Mouse (Mus musculus): Measurements from ENCODE around the gene Tmed4.
"Not testable (repeated sequence)": the region's sequence is repeated elsewhere in the genome, so short reads cannot be mapped to it uniquely, and the experiment has no call there.

Gene Tmed4

DNA sequence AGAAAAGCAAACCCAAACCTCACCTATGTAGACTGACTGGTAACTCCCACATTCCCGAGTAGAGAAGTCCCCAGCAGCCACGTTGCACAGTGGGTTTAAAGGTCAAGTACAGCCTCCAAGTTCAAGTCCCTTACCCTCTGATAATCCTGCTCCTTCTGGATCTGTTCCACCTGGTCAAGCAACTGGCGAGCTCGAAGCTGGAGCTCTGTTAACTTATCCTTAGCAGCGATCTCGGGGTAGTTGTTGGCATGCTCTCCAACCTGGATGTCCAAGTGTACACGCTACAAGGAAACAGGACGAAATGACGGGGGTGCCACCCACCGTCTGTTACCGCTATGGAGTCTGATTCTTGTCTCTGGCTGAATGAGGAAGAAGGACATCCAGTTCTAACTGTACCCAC is 1.1 kb downstream of the Tmed4 start:
- no peak for DNase-seq (ENCODE audit: low read depth, low spot score)

DNA sequence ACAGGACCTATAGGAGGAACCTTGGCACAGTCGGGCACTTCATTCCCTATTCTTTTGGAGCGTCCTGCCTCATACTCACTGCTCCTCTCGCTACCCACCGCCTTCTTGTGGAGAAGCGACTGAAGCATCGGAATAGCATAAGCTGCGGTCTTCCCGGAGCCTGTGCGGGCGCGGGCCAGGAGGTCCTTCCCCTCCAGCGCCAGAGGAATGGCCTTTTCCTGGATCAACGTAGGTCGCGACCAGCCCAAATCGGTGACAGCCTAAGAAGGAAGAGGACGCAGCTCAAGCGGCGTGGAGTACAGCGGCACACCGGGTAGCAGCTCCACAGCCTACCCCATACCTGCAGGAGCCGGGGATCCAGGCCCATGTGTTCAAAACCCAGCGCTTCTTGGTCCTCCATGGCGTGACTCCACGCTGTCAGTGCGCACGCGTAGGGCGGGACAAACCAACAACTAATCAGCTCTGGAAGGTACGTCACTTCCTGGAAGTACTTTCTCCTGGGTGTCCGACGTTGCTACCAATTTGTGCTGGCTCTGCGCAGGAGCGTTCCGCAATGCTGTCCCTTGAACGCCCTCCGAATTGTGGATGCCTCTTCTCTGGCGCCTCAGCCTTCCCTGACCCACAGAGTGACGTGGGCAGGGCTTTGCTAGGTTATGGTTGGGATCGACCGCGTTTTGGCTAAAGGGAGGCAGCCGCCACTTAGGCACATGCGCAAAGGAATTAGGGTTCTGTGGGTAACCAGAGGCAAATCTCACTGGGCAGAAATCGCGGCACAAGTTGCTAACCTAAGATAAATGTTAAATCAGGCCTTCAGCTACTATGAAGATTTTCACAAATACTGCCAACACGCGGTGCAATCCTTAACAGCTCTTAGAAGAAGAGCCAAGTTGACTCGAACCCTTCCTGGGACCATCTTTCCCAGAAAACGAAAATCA is 7.1 kb downstream of the Tmed4 start, which contains the start of gene Ddx56:
Gene Ddx56, minus strand, starts transcription at position 453 of the 935 bp plus-strand sequence.
- DNase-seq (ENCODE audit: low read depth, low spot score), result peak; percentile 97

GRCm38 (mm10) chr11:6266621-6267020 is 8.0 kb downstream of the Tmed4 start:
- no peak for DNase-seq (ENCODE audit: low read depth, low spot score)

DNA sequence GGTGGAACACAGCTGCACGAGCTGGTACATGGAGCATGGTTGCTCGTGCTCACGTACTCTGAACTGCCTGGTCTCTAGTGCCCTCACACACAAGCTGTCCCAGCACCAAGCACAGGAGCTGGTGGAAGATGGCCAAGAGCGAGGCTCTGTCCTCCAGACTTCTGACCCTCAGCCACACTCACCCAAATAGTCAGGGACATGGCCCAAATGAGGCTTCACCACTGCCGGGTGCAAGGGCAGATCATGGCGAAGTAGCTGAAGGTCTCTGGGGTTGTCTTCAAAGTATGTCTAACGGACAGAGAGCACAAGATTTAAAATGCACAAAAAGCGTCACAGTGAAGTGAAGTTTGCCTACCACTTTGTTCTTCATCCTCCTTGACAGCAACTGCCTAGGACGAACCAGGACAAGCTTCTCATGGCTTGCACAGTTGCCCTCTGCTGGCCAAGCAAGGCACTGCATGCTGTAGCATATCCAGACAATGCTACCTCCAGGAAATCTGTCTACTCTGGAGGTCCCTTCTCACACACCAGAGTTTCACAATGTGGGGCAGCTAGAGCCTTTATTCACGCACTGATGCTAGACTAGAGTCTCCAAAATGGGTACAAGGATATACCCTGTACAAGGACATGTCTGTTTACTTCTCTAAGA is 13.1 kb downstream of the Tmed4 start:
- DNase-seq (ENCODE audit: low read depth, low spot score), result peak; percentile 39

DNA sequence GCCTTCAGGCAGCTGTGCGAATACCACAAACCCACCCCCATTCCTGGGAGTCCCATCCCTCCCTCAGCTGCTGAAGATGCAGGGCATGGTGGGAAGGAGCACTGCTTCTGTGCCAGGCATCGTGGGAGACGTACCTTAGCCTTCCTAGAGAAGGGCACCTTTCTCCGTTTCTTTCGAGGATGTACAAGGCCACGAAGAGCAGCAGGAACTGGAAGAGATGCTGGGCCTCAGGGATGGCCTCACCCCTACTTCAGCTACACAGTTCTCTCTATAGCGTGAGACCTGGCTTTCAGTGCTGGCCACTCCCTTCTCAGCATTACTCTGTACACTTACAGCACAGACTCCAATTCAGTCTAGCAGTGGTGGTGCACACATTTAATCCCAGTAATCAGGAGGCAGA is 15.3 kb downstream of the Tmed4 start:
- no peak for DNase-seq (ENCODE audit: low read depth, low spot score)

DNA sequence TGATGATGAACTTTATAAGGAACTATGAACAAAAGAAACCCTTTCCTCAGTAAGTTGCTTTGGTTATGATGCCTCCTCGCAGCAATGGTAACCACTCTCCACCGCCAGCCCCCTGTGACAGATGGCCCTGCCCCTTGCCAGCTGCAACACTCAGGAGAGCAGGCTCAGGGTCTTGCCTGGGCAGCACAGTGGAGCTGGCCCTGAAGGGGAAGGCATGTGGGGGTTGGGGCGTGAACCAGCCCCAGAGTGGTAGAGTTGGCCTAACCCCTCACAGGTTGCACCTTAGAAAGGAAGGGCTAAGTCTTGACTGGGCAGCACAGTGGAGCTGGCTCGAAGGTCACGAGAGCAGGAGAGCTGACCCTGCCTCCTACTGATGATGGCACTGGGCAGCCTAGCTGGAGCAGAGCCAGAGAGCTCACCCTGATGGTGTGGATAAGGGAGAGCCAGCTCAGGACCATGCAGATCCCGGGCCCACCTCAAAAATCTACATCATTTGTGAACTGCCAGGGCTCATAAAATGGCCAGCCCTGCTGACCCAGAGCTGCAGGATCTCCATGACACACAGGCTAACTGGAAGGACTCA is 18.1 kb downstream of the Tmed4 start:
- no peak for DNase-seq (ENCODE audit: low read depth, low spot score)

DNA sequence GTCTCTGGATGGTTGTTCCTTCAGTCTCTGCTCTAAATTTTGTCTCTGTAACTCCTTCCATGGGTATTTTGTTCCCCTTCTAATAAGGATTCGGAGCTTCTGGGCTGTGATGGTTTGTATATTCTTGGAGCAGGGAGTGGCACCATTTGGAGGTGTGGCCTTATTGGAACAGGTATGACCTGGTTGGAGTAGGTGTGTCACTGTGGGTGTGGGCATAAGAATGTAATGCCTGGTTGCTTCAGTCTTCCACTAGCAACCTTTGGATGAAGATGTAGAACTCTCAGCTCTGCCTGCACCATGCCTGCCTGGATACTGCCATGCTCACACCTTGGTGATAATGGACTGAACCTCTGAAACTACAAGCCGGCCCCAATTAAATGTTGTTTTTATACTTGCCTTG is 20.1 kb downstream of the Tmed4 start:
- DNase-seq (ENCODE audit: low read depth, low spot score), result not testable (repeated sequence)

DNA sequence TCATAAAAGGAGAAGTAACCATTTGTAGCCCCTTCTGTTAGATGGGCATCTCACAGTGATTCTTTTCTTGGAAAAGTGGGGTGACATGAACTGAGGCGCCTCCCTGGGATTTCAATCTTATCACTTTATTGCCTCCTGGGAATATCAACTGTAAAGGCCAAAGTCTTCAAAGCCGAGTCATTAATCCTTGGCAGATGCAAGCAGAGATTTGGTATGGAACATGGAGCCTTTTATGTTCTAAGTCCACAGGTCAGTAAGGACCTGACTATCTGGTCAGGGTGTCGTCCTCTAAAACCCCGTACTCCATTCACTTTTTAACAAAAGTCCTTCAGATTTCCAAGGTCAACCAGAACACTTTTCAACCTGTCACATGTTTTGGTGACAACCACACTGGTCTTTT is 21.8 kb downstream of the Tmed4 start:
- no peak for DNase-seq (ENCODE audit: low read depth, low spot score)

DNA sequence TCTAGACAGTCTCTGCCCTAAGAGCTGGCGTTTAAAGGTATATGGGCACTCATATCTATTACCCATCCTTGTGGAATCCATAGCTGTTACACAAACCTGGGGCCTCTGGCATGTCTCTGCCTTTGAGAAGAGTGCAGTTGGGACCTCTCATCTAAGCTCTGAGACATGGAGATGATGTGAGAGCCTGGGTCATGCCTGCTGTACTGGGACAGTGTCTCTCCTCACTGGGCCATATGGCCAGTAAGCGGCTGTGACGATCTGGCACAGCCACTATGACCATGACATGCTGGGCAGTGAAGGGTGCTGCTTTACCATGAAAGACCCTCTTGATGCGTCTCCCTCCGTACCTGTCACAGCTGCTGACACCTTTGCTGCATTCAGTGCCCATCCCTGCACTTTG is 22.4 kb downstream of the Tmed4 start:
- no peak for DNase-seq (ENCODE audit: low read depth, low spot score)

GRCm38 (mm10) chr11:6244707-6245106 is 30.0 kb downstream of the Tmed4 start:
- no peak for DNase-seq (ENCODE audit: low read depth, low spot score)

- no peak for DNase-seq (ENCODE audit: low read depth, low spot score)
Observed at GRCm38 (mm10) chr11:6233025-6233424, 41.6 kb downstream of the Tmed4 start.

GRCm38 (mm10) chr11:6230012-6230411 is 44.7 kb downstream of the Tmed4 start, which contains the start of gene Npc1l1:
Npc1l1 (minus strand) TSS chr11:6230143.
- no peak for DNase-seq (ENCODE audit: low read depth, low spot score)

- DNase-seq (ENCODE audit: low read depth, low spot score), result peak; percentile 74
Observed at GRCm38 (mm10) chr11:6224541-6225229, 50.0 kb downstream of the Tmed4 start.

DNA sequence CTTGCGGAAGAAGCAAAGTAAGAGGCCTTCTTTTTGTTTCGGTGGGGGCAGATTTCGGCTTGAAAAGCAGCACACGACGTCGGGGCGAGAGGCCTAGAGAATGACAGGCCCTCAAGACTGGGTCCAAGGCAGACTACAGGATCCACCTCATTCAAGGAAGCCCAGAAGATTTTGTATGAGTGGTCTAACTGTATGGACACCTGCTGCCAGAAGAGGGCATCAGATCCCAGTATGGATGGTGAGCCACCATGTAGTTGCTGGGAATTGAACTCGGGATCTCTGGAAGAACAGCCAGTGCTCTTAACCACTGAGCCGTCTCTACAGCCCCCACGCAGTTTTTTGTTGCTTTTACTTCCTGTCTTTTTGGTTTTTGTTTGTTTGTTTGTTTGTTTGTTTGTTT is 52.5 kb downstream of the Tmed4 start:
- DNase-seq (ENCODE audit: low read depth, low spot score), result no peak
